ENCODE assay signal across 27 mouse cellular contexts in the genomic region with DNA sequence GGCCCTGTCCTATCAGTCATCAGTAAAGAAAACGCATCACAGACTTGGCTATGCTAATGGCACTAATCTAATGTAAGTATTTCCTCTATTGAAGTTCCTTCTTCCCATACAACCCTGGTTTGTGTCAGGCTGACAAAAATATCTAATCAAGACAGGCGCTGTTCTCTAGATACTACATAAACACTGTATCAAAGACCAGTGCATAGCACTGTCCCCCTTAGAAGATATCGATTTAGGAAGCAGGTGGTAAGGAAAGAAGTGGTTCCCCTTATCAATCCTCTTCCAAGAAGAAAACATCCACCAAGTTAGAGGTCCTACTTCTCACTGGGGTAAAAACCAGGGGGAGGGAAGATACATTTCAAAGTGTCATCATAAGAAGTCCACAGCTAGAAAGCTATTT.
DNase-seq lines count a peak whose midpoint lies in the region; ATAC-seq and TF ChIP-seq lines count a peak whose summit lies in the region.
"Had no signal": no experiment of that assay in that cellular context is flagged by ENCODE, and none has a peak within 500 bp of the region (broad histone marks: within the 10 kb centered on the region; RNA-seq: fewer than 3 reads in every experiment).

No protein-coding gene starts in this region.

- no peak overlapping the region for H3K4me3 ChIP-seq in liver, embryonic 11.5 days (ENCODE audit: low read depth, low read length)
- no peak overlapping the region for H3K4me3 ChIP-seq in MEL (ENCODE audit: control insufficient read depth in 1 of 2, insufficient read depth in 1 of 2, low read depth in 2 of 2, low read length in 2 of 2)
- H3K4me3 ChIP-seq in liver, embryonic 13.5 days (replicated peaks): no peak overlapping the region
- no peak overlapping the region for H3K4me3 ChIP-seq in liver, embryonic 16.5 days (ENCODE audit: low read depth, low read length)
- H3K4me3 ChIP-seq: forebrain, embryonic 10.5 days; forebrain, embryonic 13.5 days; heart, adult 2 months; heart, embryonic 10.5 days; hindbrain, embryonic 10.5 days; hindbrain, embryonic 13.5 days; intestine, embryonic 15.5 days had no signal

- TF ChIP-seq RAD21 in MEL (IDR thresholded peaks at IDR 0.05; ENCODE audit: low read depth, low read length): no peak; the same call in 1 of the 2 replicates

- ATAC-seq in liver, embryonic 11.5 days (replicated peaks; ENCODE audit: low FRiP score): peak; percentile 62
- peak; percentile 74 for ATAC-seq in liver, embryonic 13.5 days (ENCODE audit: low read depth)
- peak; percentile 47 for ATAC-seq in liver, embryonic 16.5 days (ENCODE audit: low read depth)
- ATAC-seq: forebrain, embryonic 13.5 days; forebrain, embryonic 16.5 days; hindbrain, embryonic 16.5 days; intestine, embryonic 15.5 days; Patski had no signal

- no peaks in the 10 kb centered on the region for H3K9me3 ChIP-seq in liver, embryonic 11.5 days (ENCODE audit: control insufficient read depth, low read length)
- no peaks in the 10 kb centered on the region for H3K9me3 ChIP-seq in MEL (replicated peaks; ENCODE audit: insufficient read depth, low read length)
- no peaks in the 10 kb centered on the region for H3K9me3 ChIP-seq in liver, embryonic 13.5 days (replicated peaks)
- H3K9me3 ChIP-seq in liver, embryonic 16.5 days (replicated peaks; ENCODE audit: control insufficient read depth, low read length): no peaks in the 10 kb centered on the region
- H3K9me3 ChIP-seq: forebrain, embryonic 10.5 days; heart, embryonic 10.5 days; hindbrain, embryonic 10.5 days; hindbrain, embryonic 13.5 days; intestine, embryonic 15.5 days had no signal

- H3K27ac ChIP-seq in liver, embryonic 11.5 days (ENCODE audit: low read depth, low read length): no peak overlapping the region
- peak overlapping the region; percentile 87 for H3K27ac ChIP-seq in MEL (ENCODE audit: control insufficient read depth, low read depth, low read length)
- no peak overlapping the region for H3K27ac ChIP-seq in liver, embryonic 13.5 days
- H3K27ac ChIP-seq in liver, embryonic 16.5 days (ENCODE audit: low read length): no peak overlapping the region
- H3K27ac ChIP-seq: forebrain, embryonic 10.5 days; forebrain, embryonic 13.5 days; heart, adult 2 months; heart, embryonic 10.5 days; hindbrain, embryonic 10.5 days; hindbrain, embryonic 13.5 days; intestine, embryonic 15.5 days had no signal

- H3K36me3 ChIP-seq in liver, embryonic 11.5 days (ENCODE audit: control insufficient read depth, insufficient read depth, low read length): no peaks in the 10 kb centered on the region
- H3K36me3 ChIP-seq in MEL (ENCODE audit: control insufficient read depth in 1 of 2, insufficient read depth in 2 of 2, low read length in 2 of 2): peaks cover 0 to 44% of the 10 kb centered on the region in 2 experiments; a peak in 2 of 4 replicates
- H3K36me3 ChIP-seq in liver, embryonic 13.5 days: no peaks in the 10 kb centered on the region
- H3K36me3 ChIP-seq in liver, embryonic 16.5 days (ENCODE audit: control insufficient read depth, insufficient read depth): no peaks in the 10 kb centered on the region
- H3K36me3 ChIP-seq: forebrain, embryonic 10.5 days; heart, embryonic 10.5 days; hindbrain, embryonic 10.5 days; hindbrain, embryonic 13.5 days; intestine, embryonic 15.5 days had no signal

- H3K27me3 ChIP-seq in liver, embryonic 11.5 days (replicated peaks; ENCODE audit: control insufficient read depth, insufficient read depth, low read length): no peaks in the 10 kb centered on the region
- H3K27me3 ChIP-seq in MEL (ENCODE audit: control insufficient read depth in 1 of 2, insufficient read depth in 2 of 2, low read length in 2 of 2): no peaks in the 10 kb centered on the region
- no peaks in the 10 kb centered on the region for H3K27me3 ChIP-seq in liver, embryonic 13.5 days
- H3K27me3 ChIP-seq in liver, embryonic 16.5 days (ENCODE audit: control insufficient read depth, insufficient read depth, low read depth, low read length): no peaks in the 10 kb centered on the region
- H3K27me3 ChIP-seq: CH12.LX; forebrain, embryonic 13.5 days; hindbrain, embryonic 13.5 days; intestine, embryonic 15.5 days; Patski had no signal

- no peak for DNase-seq in liver, embryonic 11.5 days (ENCODE audit: low spot score)
- no peak for DNase-seq in liver
- peak; percentile 80 for DNase-seq in MEL (ENCODE audit: low read depth, low spot score)
- no peak for DNase-seq in liver, embryonic 13.5 days
- no peak for DNase-seq in adrenal gland, adult 18-20 months (ENCODE audit: low spot score in 2 of 2)
- no peak for DNase-seq in adrenal gland, postnatal 36 days
- DNase-seq: adrenal gland, adult 2 months; adrenal gland, postnatal 14 days; B cell, adult 2 months; cerebellum, adult 18-20 months; cerebellum, adult 9-10 months; cerebellum, postnatal 25 days; embryo, embryonic 11 days; gastrocnemius, postnatal 10 days; gastrocnemius, postnatal 36 days; heart, adult 2 months had no signal

- 33% methylated on average over 3 of the region's 3 CpGs for WGBS in liver, embryonic 11.5 days
- WGBS in liver, embryonic 13.5 days (ENCODE audit: insufficient replicate concordance): 12% methylated on average over 3 of the region's 3 CpGs
- WGBS in liver, embryonic 16.5 days (ENCODE audit: insufficient replicate concordance): 20% methylated on average over 3 of the region's 3 CpGs

- peak; percentile 97 to 98 for TF ChIP-seq EP300 in MEL (IDR thresholded peaks at IDR 0.05; ENCODE audit: low read depth in 1 of 2, low read length in 2 of 2)

- H3K79me2 ChIP-seq in MEL (ENCODE audit: control insufficient read depth, insufficient read depth, low read length, poor library complexity): no peaks in the 10 kb centered on the region

- H3K4me1 ChIP-seq in liver, embryonic 11.5 days (replicated peaks; ENCODE audit: control insufficient read depth, insufficient read depth, low read length): peaks cover 7% of the 10 kb centered on the region
- H3K4me1 ChIP-seq in MEL (ENCODE audit: control insufficient read depth in 1 of 2, insufficient read depth in 2 of 2, low read length in 2 of 2): peaks cover 23 to 58% of the 10 kb centered on the region in 2 experiments
- H3K4me1 ChIP-seq in liver, embryonic 13.5 days (replicated peaks): peaks cover 21% of the 10 kb centered on the region
- H3K4me1 ChIP-seq in liver, embryonic 16.5 days (ENCODE audit: control insufficient read depth, low read depth, low read length): no peaks in the 10 kb centered on the region; the same call in 1 of the 2 replicates
- H3K4me1 ChIP-seq: forebrain, embryonic 10.5 days; forebrain, embryonic 13.5 days; heart, embryonic 10.5 days; hindbrain, embryonic 10.5 days; hindbrain, embryonic 13.5 days; intestine, embryonic 15.5 days had no signal

- no peak for TF ChIP-seq POLR2A in MEL (IDR thresholded peaks at IDR 0.05; ENCODE audit: control insufficient read depth in 1 of 2, insufficient read depth in 1 of 2, low read depth in 1 of 2, low read length in 2 of 2, poor library complexity in 1 of 2)

- H3K9ac ChIP-seq in liver, embryonic 11.5 days (ENCODE audit: low read depth, low read length): no peak overlapping the region
- H3K9ac ChIP-seq in MEL (ENCODE audit: control insufficient read depth, low read depth, low read length, poor library complexity, severe bottlenecking): peak overlapping the region; percentile 41
- H3K9ac ChIP-seq in liver, embryonic 13.5 days: no peak overlapping the region
- no peak overlapping the region for H3K9ac ChIP-seq in liver, embryonic 16.5 days (ENCODE audit: low read depth, low read length)
- H3K9ac ChIP-seq: forebrain, embryonic 13.5 days; hindbrain, embryonic 13.5 days; intestine, embryonic 15.5 days had no signal

- no peak overlapping the region for H3K4me2 ChIP-seq in liver, embryonic 11.5 days
- H3K4me2 ChIP-seq in liver, embryonic 13.5 days: no peak overlapping the region
- no peak overlapping the region for H3K4me2 ChIP-seq in liver, embryonic 16.5 days (ENCODE audit: low read depth, low read length)
- H3K4me2 ChIP-seq: forebrain, embryonic 13.5 days; hindbrain, embryonic 13.5 days; intestine, embryonic 15.5 days had no signal

- TF ChIP-seq CTCF in MEL (IDR thresholded peaks at IDR 0.05 in 2 of 3, conservative IDR thresholded peaks at IDR 0.05 in 1 of 3; ENCODE audit: control insufficient read depth in 1 of 3, insufficient read depth in 1 of 3, low read depth in 2 of 3, low read length in 3 of 3, poor library complexity in 1 of 3, severe bottlenecking in 1 of 3): no peak

TF ChIP-seq in MEL, 35 proteins besides CTCF, POLR2A, EP300 and RAD21 (continues in another document):
- TF ChIP-seq CHD2 (IDR thresholded peaks at IDR 0.05; ENCODE audit: low read length) (no peak), NRF1 (IDR thresholded peaks at IDR 0.05; ENCODE audit: insufficient read depth, low read depth, low read length, poor library complexity, severe bottlenecking) (no peak), ELF1 (IDR thresholded peaks at IDR 0.05; ENCODE audit: low read depth, low read length) (no peak), USF2 (IDR thresholded peaks at IDR 0.05; ENCODE audit: borderline replicate concordance in 1 of 2, insufficient read depth in 1 of 2, low read depth in 1 of 2, low read length in 2 of 2) (no peak), GABPA (IDR thresholded peaks at IDR 0.05; ENCODE audit: low read depth, low read length) (no peak), MAZ (IDR thresholded peaks at IDR 0.05; ENCODE audit: low read depth, low read length) (no peak), SMC3 (IDR thresholded peaks at IDR 0.05; ENCODE audit: low read depth, low read length) (no peak; the same call in 1 of the 2 replicates), TBP (IDR thresholded peaks at IDR 0.05; ENCODE audit: low read depth, low read length) (no peak), MAX (IDR thresholded peaks at IDR 0.05; ENCODE audit: low read length) (no peak), UBTF (IDR thresholded peaks at IDR 0.05; ENCODE audit: borderline replicate concordance, insufficient read depth, low read depth, low read length) (no peak), POLR2AphosphoS5 (IDR thresholded peaks at IDR 0.05; ENCODE audit: borderline replicate concordance, low read depth, low read length) (no peak), ZMIZ1 (IDR thresholded peaks at IDR 0.05; ENCODE audit: low read depth, low read length) (no peak), TAL1 (IDR thresholded peaks at IDR 0.05; ENCODE audit: low read length) (peak; percentile 77), MYB (IDR thresholded peaks at IDR 0.05; ENCODE audit: low read depth, low read length) (0 out of 2 replicates have a peak, but pooled peaks have one; percentile 33), USF1 (IDR thresholded peaks at IDR 0.05; ENCODE audit: low read depth, low read length) (no peak), GATA1 (IDR thresholded peaks at IDR 0.05; ENCODE audit: low read depth, low read length) (peak; percentile 97), NELFE (IDR thresholded peaks at IDR 0.05; ENCODE audit: low read depth, low read length) (no peak; the same call in 1 of the 2 replicates), SIN3A (IDR thresholded peaks at IDR 0.05; ENCODE audit: low read length) (peak; percentile 91), ETS1 (IDR thresholded peaks at IDR 0.05; ENCODE audit: low read depth, low read length) (peak; percentile 94), MYC (IDR thresholded peaks at IDR 0.05; ENCODE audit: low read depth, low read length) (peak; percentile 76; the same call in 1 of the 2 replicates), MXI1 (IDR thresholded peaks at IDR 0.05; ENCODE audit: low read depth, low read length) (no peak)
